9 mouse cellular contexts compared by ENCODE assay signal in the genomic region with DNA sequence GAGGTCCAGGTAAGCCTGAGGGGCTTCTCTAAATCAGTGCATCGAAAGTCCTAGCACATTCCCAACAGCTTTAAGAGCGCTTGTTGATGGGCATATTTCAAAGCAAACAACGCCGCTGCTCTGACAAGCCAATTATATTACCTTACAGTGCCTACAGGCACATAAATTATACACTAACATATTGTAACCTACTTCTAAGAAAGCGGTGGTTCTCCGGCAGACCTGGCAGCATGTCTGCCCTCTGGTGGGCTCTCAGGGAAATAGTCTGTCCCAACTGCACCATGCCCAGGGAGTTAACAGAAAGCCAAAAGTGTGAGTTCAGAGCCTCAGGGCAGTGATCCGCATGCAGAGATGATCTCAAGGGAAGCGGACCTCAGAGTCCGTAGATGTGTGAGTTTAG.
DNase-seq lines count a peak whose midpoint lies in the region; ATAC-seq and TF ChIP-seq lines count a peak whose summit lies in the region.
"Had no signal": no experiment of that assay in that cellular context is flagged by ENCODE, and none has a peak within 500 bp of the region (broad histone marks: within the 10 kb centered on the region; RNA-seq: fewer than 3 reads in every experiment).

No protein-coding gene starts in this region.

- peak; percentile 69; the same call in 1 of the 2 replicates for TF ChIP-seq CTCF in thymus, adult 2 months (IDR thresholded peaks at IDR 0.05; ENCODE audit: borderline replicate concordance, control insufficient read depth, extremely low read depth, insufficient read depth, low read length, poor library complexity)

- no peak overlapping the region for H3K4me3 ChIP-seq in liver, embryonic 11.5 days (ENCODE audit: low read depth, low read length)
- H3K4me3 ChIP-seq in embryonic facial prominence, embryonic 14.5 days (ENCODE audit: low read depth, low read length), result no peak overlapping the region
- H3K4me3 ChIP-seq in midbrain, embryonic 13.5 days (replicated peaks), result no peak overlapping the region
- H3K4me3 ChIP-seq in thymus, adult 2 months (ENCODE audit: control insufficient read depth, insufficient read depth, low read length), result no peak overlapping the region
- H3K4me3 ChIP-seq: erythroblast, embryonic 14.5 days had no signal

- intact Hi-C loops in left cerebral cortex, postnatal 10 days (cut with DNase I), result loop anchor here (5.0 kb wide), 1 partner anchor 1948 kb away; no protein-coding TSS in a partner anchor

- DNase-seq in liver, result peak; percentile 27
- no peak for DNase-seq in liver, embryonic 11.5 days (ENCODE audit: low spot score)
- DNase-seq in brain, adult 2 months (ENCODE audit: low read depth, low spot score), result peak; percentile 75
- DNase-seq in embryonic facial prominence, embryonic 14.5 days (ENCODE audit: low spot score), result peak; percentile 69
- peak; percentile 26 to 38 for DNase-seq in left cerebral cortex, postnatal 10 days (ENCODE audit: extremely low spot score in 1 of 2, low spot score in 2 of 2)
- DNase-seq in thymus, adult 2 months, result peak; percentile 50

- no peak overlapping the region for H3K4me2 ChIP-seq in liver, embryonic 11.5 days
- H3K4me2 ChIP-seq in embryonic facial prominence, embryonic 14.5 days (ENCODE audit: low read depth, low read length), result peak overlapping the region; percentile 37
- no peak overlapping the region for H3K4me2 ChIP-seq in midbrain, embryonic 13.5 days (replicated peaks)

- no peaks in the 10 kb centered on the region for H3K27me3 ChIP-seq in liver, embryonic 11.5 days (replicated peaks; ENCODE audit: control insufficient read depth, insufficient read depth, low read length)
- no peaks in the 10 kb centered on the region for H3K27me3 ChIP-seq in embryonic facial prominence, embryonic 14.5 days (replicated peaks; ENCODE audit: control insufficient read depth, insufficient read depth, low read length)
- no peaks in the 10 kb centered on the region for H3K27me3 ChIP-seq in midbrain, embryonic 13.5 days
- H3K27me3 ChIP-seq in thymus, adult 2 months (ENCODE audit: control insufficient read depth, insufficient read depth, low read length), result no peaks in the 10 kb centered on the region

- no peak overlapping the region for H3K27ac ChIP-seq in liver, embryonic 11.5 days (ENCODE audit: low read depth, low read length)
- H3K27ac ChIP-seq in embryonic facial prominence, embryonic 14.5 days (replicated peaks; ENCODE audit: low read depth, low read length), result no peak overlapping the region
- H3K27ac ChIP-seq in midbrain, embryonic 13.5 days, result no peak overlapping the region
- H3K27ac ChIP-seq in thymus, adult 2 months (ENCODE audit: control insufficient read depth, insufficient read depth, low read length), result no peak overlapping the region

- no peak for TF ChIP-seq POLR2A in thymus, adult 2 months (IDR thresholded peaks at IDR 0.05; ENCODE audit: control insufficient read depth, extremely low read depth, insufficient read depth, low read length, poor library complexity)

- no peaks in the 10 kb centered on the region for H3K36me3 ChIP-seq in liver, embryonic 11.5 days (ENCODE audit: control insufficient read depth, insufficient read depth, low read length)
- H3K36me3 ChIP-seq in embryonic facial prominence, embryonic 14.5 days (ENCODE audit: control insufficient read depth, insufficient read depth, low read length), result no peaks in the 10 kb centered on the region
- H3K36me3 ChIP-seq in midbrain, embryonic 13.5 days, result no peaks in the 10 kb centered on the region
- H3K36me3 ChIP-seq in thymus, adult 2 months (ENCODE audit: control insufficient read depth, insufficient read depth, low read length), result no peaks in the 10 kb centered on the region

- no peaks in the 10 kb centered on the region for H3K9me3 ChIP-seq in liver, embryonic 11.5 days (ENCODE audit: control insufficient read depth, low read length)
- H3K9me3 ChIP-seq in embryonic facial prominence, embryonic 14.5 days (ENCODE audit: control insufficient read depth, low read length), result no peaks in the 10 kb centered on the region
- no peaks in the 10 kb centered on the region for H3K9me3 ChIP-seq in midbrain, embryonic 13.5 days

- WGBS in liver, embryonic 11.5 days, result 38% methylated on average over 9 of the region's 9 CpGs
- 27% methylated on average over 9 of the region's 9 CpGs for WGBS in embryonic facial prominence, embryonic 14.5 days
- WGBS in midbrain, embryonic 13.5 days, result 45% methylated on average over 9 of the region's 9 CpGs
- 35% methylated on average over 9 of the region's 9 CpGs for WGBS in thymus, adult 2 months

- ATAC-seq in liver, embryonic 11.5 days (replicated peaks; ENCODE audit: low FRiP score), result no peak
- ATAC-seq in embryonic facial prominence, embryonic 14.5 days (ENCODE audit: low read depth), result 0 out of 2 replicates have a peak, but pooled peaks have one; percentile 57
- peak; percentile 67 for ATAC-seq in inflammation-experienced regulatory T-cells, adult 6 months
- peak; percentile 88 for ATAC-seq in midbrain, embryonic 13.5 days

- H3K9ac ChIP-seq in liver, embryonic 11.5 days (ENCODE audit: low read depth, low read length), result no peak overlapping the region
- no peak overlapping the region for H3K9ac ChIP-seq in embryonic facial prominence, embryonic 14.5 days (ENCODE audit: low read depth, low read length)
- no peak overlapping the region for H3K9ac ChIP-seq in midbrain, embryonic 13.5 days (replicated peaks)

- H3K4me1 ChIP-seq in liver, embryonic 11.5 days (replicated peaks; ENCODE audit: control insufficient read depth, insufficient read depth, low read length), result no peaks in the 10 kb centered on the region
- H3K4me1 ChIP-seq in embryonic facial prominence, embryonic 14.5 days (ENCODE audit: control insufficient read depth, insufficient read depth, low read length), result no peaks in the 10 kb centered on the region
- 0 out of 2 replicates have a peak, but pooled peaks cover 2% of the 10 kb centered on the region for H3K4me1 ChIP-seq in midbrain, embryonic 13.5 days (replicated peaks)
- peaks cover 16% of the 10 kb centered on the region for H3K4me1 ChIP-seq in thymus, adult 2 months (replicated peaks; ENCODE audit: control insufficient read depth, insufficient read depth, low read length)
